8 mouse cellular contexts compared by ENCODE assay signal in the genomic region with DNA sequence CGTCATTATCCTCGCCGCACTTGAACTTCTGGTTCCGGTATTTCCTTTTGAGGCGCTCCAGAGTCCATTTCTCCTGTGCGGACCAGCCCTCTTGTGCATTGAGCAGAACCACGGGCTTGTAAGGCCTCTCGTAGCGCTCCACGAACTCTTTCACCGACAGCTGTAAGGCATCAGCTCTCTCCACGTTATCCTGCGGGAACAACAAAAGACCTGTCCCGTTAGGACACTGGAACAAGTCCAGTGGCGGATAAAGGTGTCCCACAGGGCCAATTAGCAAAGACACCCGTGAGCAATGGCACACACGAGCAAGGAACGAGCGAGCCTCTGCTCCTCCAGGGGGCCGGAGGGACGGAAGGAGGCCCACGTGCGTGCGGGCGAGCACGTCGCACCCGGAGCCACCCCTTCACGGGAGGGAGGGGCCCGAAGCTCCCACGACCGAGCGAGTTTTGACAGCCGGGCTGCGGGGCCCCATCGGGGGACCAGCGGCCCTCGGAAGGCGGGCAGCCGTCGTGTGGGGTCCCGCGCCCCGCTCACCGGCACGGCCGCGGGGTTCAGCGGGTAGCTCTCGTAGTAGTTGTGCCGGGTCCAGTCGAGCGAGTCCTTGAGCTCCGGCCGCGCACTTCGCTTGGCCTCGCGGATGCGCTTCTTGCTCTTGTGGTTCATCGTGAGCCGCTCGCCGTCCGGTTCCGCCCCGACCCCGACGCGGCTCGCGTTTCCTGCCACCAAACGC. TPM values are rescaled to one million over a fixed set of nuclear protein-coding genes. Genes with fewer than 3 reads are reported as not detected.
DNase-seq lines count a peak whose midpoint lies in the region; ATAC-seq and TF ChIP-seq lines count a peak whose summit lies in the region.

No protein-coding gene starts in this region.

- peaks cover 63% of the 10 kb centered on the region for H3K36me3 ChIP-seq in erythroblast, embryonic 14.5 days (ENCODE audit: control insufficient read depth)
- H3K36me3 ChIP-seq in heart, embryonic 13.5 days: peaks cover 50% of the 10 kb centered on the region
- H3K36me3 ChIP-seq in kidney, postnatal 0 days (ENCODE audit: insufficient read depth, low read length): peaks cover 28% of the 10 kb centered on the region
- peaks cover 62% of the 10 kb centered on the region for H3K36me3 ChIP-seq in liver, embryonic 12.5 days

- no peak; the same call in 1 of the 2 replicates for TF ChIP-seq CTCF in kidney, postnatal 0 days (IDR thresholded peaks at IDR 0.05; ENCODE audit: low read depth)

- H3K27me3 ChIP-seq in erythroblast, embryonic 14.5 days (ENCODE audit: control insufficient read depth): no peaks in the 10 kb centered on the region
- no peaks in the 10 kb centered on the region for H3K27me3 ChIP-seq in heart, embryonic 13.5 days (replicated peaks)
- H3K27me3 ChIP-seq in kidney, postnatal 0 days (ENCODE audit: insufficient read depth, low read length): no peaks in the 10 kb centered on the region
- H3K27me3 ChIP-seq in liver, embryonic 12.5 days (replicated peaks): no peaks in the 10 kb centered on the region

- ATAC-seq in heart, embryonic 13.5 days (ENCODE audit: extremely low read depth, insufficient number of reproducible peaks, low FRiP score, low TSS enrichment): peak; percentile 56
- peak; percentile 35 for ATAC-seq in kidney, postnatal 0 days (replicated peaks; ENCODE audit: low FRiP score, low read depth)
- ATAC-seq in liver, embryonic 12.5 days: peak; percentile 61
- peak; percentile 34 for ATAC-seq in monocyte, adult 5-6 weeks (replicated peaks; ENCODE audit: insufficient number of reproducible peaks, low FRiP score, low TSS enrichment, poor library complexity, severe bottlenecking)

- H3K9me3 ChIP-seq in erythroblast, embryonic 14.5 days (ENCODE audit: control insufficient read depth, low read length): no peaks in the 10 kb centered on the region
- no peaks in the 10 kb centered on the region for H3K9me3 ChIP-seq in heart, embryonic 13.5 days
- H3K9me3 ChIP-seq in kidney, postnatal 0 days (replicated peaks; ENCODE audit: low read length): no peaks in the 10 kb centered on the region
- H3K9me3 ChIP-seq in liver, embryonic 12.5 days (replicated peaks): no peaks in the 10 kb centered on the region

- H3K9ac ChIP-seq in heart, embryonic 13.5 days: peak overlapping the region; percentile 97
- H3K9ac ChIP-seq in kidney, postnatal 0 days (ENCODE audit: low read depth, low read length): peak overlapping the region; percentile 95
- peak overlapping the region; percentile 94 for H3K9ac ChIP-seq in liver, embryonic 12.5 days

- peak overlapping the region; percentile 93 for H3K4me2 ChIP-seq in heart, embryonic 13.5 days
- peak overlapping the region; percentile 90 for H3K4me2 ChIP-seq in kidney, postnatal 0 days (ENCODE audit: low read length)
- H3K4me2 ChIP-seq in liver, embryonic 12.5 days: peak overlapping the region; percentile 86

- peaks cover 67% of the 10 kb centered on the region for H3K4me1 ChIP-seq in erythroblast, embryonic 14.5 days (ENCODE audit: control insufficient read depth)
- peaks cover 53% of the 10 kb centered on the region for H3K4me1 ChIP-seq in heart, embryonic 13.5 days
- peaks cover 28% of the 10 kb centered on the region for H3K4me1 ChIP-seq in kidney, postnatal 0 days (replicated peaks; ENCODE audit: insufficient read depth, low read length)
- peaks cover 70% of the 10 kb centered on the region for H3K4me1 ChIP-seq in liver, embryonic 12.5 days

- peak overlapping the region; percentile 84 for H3K4me3 ChIP-seq in erythroblast, embryonic 14.5 days (replicated peaks)
- peak overlapping the region; percentile 90 for H3K4me3 ChIP-seq in heart, embryonic 13.5 days
- peak overlapping the region; percentile 87 for H3K4me3 ChIP-seq in kidney, postnatal 0 days (replicated peaks; ENCODE audit: low read depth, low read length)
- H3K4me3 ChIP-seq in liver, embryonic 12.5 days: peak overlapping the region; percentile 82

- under 1% methylated on average over 73 of the region's 73 CpGs for WGBS in heart, embryonic 13.5 days
- under 1% methylated on average over 71 of the region's 73 CpGs for WGBS in kidney, postnatal 0 days
- WGBS in liver, embryonic 12.5 days (ENCODE audit: insufficient replicate concordance): 4% methylated on average over 73 of the region's 73 CpGs

- H3K27ac ChIP-seq in heart, embryonic 13.5 days (replicated peaks): peak overlapping the region; percentile 100
- H3K27ac ChIP-seq in kidney, postnatal 0 days: peak overlapping the region; percentile 99
- peak overlapping the region; percentile 98 for H3K27ac ChIP-seq in liver, embryonic 12.5 days

- DNase-seq in CD4-positive, CD25-positive, alpha-beta regulatory T cell, adult 2 months (ENCODE audit: low read depth, low spot score): peak; percentile 85
- peak; percentile 83 for DNase-seq in brain, adult 2 months (ENCODE audit: low read depth, low spot score)
- peak; percentile 69 for DNase-seq in kidney, postnatal 0 days (ENCODE audit: low spot score)
- DNase-seq in spleen, postnatal 4 days (ENCODE audit: low spot score in 2 of 2): peak; percentile 69 to 85

RNA-seq across cellular contexts. Expression of a gene that starts 0.4 kb away (rescaled TPM):
- polyA plus RNA-seq in erythroblast, embryonic 14.5 days (2012): 3.4 and 3.5 TPM in 2 replicates
- 63.8 and 68.8 TPM in 2 replicates for polyA plus RNA-seq in heart, embryonic 13.5 days (2015; fragmentation: Nextera tagmentation; extraction: Ambion mirVana)
- 60.2 and 71.5 TPM in 2 replicates for polyA plus RNA-seq in kidney, postnatal 0 days (2015; fragmentation: Nextera tagmentation; extraction: Ambion mirVana)
- 47.6 and 49.5 TPM in 2 replicates for polyA plus RNA-seq in liver, embryonic 12.5 days (2016; fragmentation: Nextera tagmentation; extraction: Ambion mirVana)
- 47.3 to 77.0 TPM (median 54.3 TPM) in 3 replicates for total RNA-seq in monocyte, adult 5-6 weeks (2017)

RNA-seq across cellular contexts. Expression of a gene that starts 0.6 kb away (rescaled TPM):
- 3.6 and 5.9 TPM in 2 replicates for polyA plus RNA-seq in erythroblast, embryonic 14.5 days (2012)
- polyA plus RNA-seq in heart, embryonic 13.5 days (2015; fragmentation: Nextera tagmentation; extraction: Ambion mirVana): 61.7 and 75.3 TPM in 2 replicates
- polyA plus RNA-seq in kidney, postnatal 0 days (2015; fragmentation: Nextera tagmentation; extraction: Ambion mirVana): 52.8 and 54.1 TPM in 2 replicates
- 58.2 and 61.6 TPM in 2 replicates for polyA plus RNA-seq in liver, embryonic 12.5 days (2016; fragmentation: Nextera tagmentation; extraction: Ambion mirVana)
- 80.8 to 81.6 TPM (median 81.0 TPM) in 3 replicates for total RNA-seq in monocyte, adult 5-6 weeks (2017)

RNA-seq across cellular contexts. Expression of a gene that starts 9.5 kb away (rescaled TPM):
- 0.91 and 1.2 TPM in 2 replicates for polyA plus RNA-seq in erythroblast, embryonic 14.5 days (2012)
- polyA plus RNA-seq in heart, embryonic 13.5 days (2015; fragmentation: Nextera tagmentation; extraction: Ambion mirVana): 32.2 and 35.5 TPM in 2 replicates
- polyA plus RNA-seq in kidney, postnatal 0 days (2015; fragmentation: Nextera tagmentation; extraction: Ambion mirVana): 48.4 and 53.6 TPM in 2 replicates
- polyA plus RNA-seq in liver, embryonic 12.5 days (2016; fragmentation: Nextera tagmentation; extraction: Ambion mirVana): 13.6 and 15.0 TPM in 2 replicates
- total RNA-seq in monocyte, adult 5-6 weeks (2017): 8.2 to 10.4 TPM (median 9.0 TPM) in 3 replicates

RNA-seq across cellular contexts. Expression of a gene that starts 10.2 kb away (rescaled TPM):
- polyA plus RNA-seq in erythroblast, embryonic 14.5 days (2012): 109 and 111 TPM in 2 replicates
- polyA plus RNA-seq in heart, embryonic 13.5 days (2015; fragmentation: Nextera tagmentation; extraction: Ambion mirVana): 530 and 543 TPM in 2 replicates
- polyA plus RNA-seq in kidney, postnatal 0 days (2015; fragmentation: Nextera tagmentation; extraction: Ambion mirVana): 664 and 665 TPM in 2 replicates
- 801 and 808 TPM in 2 replicates for polyA plus RNA-seq in liver, embryonic 12.5 days (2016; fragmentation: Nextera tagmentation; extraction: Ambion mirVana)
- 124 to 197 TPM (median 128 TPM) in 3 replicates for total RNA-seq in monocyte, adult 5-6 weeks (2017)

RNA-seq across cellular contexts. Expression of a gene that starts 14.8 kb away (rescaled TPM):
- polyA plus RNA-seq in erythroblast, embryonic 14.5 days (2012): 0.03 and 0.05 TPM in 2 replicates
- polyA plus RNA-seq in heart, embryonic 13.5 days (2015; fragmentation: Nextera tagmentation; extraction: Ambion mirVana): 18.4 and 19.3 TPM in 2 replicates
- polyA plus RNA-seq in kidney, postnatal 0 days (2015; fragmentation: Nextera tagmentation; extraction: Ambion mirVana): 17.6 and 18.3 TPM in 2 replicates
- 6.9 and 7.2 TPM in 2 replicates for polyA plus RNA-seq in liver, embryonic 12.5 days (2016; fragmentation: Nextera tagmentation; extraction: Ambion mirVana)
- 0.58 to 0.64 TPM in 2 of 3 replicates, not detected in the other for total RNA-seq in monocyte, adult 5-6 weeks (2017)

Comparison
In these comparisons a context has a peak if more than half of its experiments do, and no peak if none do; other contexts are left out.
1. Peak in every context shown above with its lines: DNase-seq, ATAC-seq, H3K4me3 ChIP-seq and H3K27ac ChIP-seq.
2. RNA of a gene that starts 0.4 kb away (polyA plus RNA-seq): 60.2 to 71.5 TPM in kidney, postnatal 0 days, 63.8 to 68.8 TPM in heart, embryonic 13.5 days and 47.6 to 49.5 TPM in liver, embryonic 12.5 days; 3.4 to 3.5 TPM in erythroblast, embryonic 14.5 days; every median in the first group is over 10 times any median in the second.